ENCODE assay signal across 20 mouse cellular contexts in the genomic region with DNA sequence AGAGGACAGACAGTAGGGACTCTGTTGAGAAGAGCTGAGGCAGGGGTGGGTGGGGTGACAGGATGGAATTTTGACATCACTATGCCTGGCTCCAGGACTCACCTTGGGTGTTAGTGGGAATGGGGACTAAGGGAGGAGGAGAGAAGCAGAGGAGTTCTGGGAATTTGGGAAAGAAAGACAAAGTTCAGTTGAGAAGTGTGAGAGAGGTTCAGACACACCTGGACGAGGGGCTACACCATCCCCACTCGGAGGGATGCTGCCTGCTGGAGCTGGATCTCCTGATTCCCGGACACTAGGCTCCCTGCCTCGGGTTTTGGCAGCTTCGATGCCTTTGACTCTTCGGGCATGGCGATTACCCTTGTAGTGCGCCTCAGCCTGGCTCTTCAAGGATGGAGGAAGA. TPM values are rescaled to one million over a fixed set of nuclear protein-coding genes. Genes with fewer than 3 reads are reported as not detected.
A peak's percentile ranks its signal among the peaks of the same experiment; 100 is the strongest.
DNase-seq lines count a peak whose midpoint lies in the region; ATAC-seq and TF ChIP-seq lines count a peak whose summit lies in the region.
"Had no signal": no experiment of that assay in that cellular context is flagged by ENCODE, and none has a peak within 500 bp of the region (broad histone marks: within the 10 kb centered on the region; RNA-seq: fewer than 3 reads in every experiment).

No protein-coding gene starts in this region.

- H3K79me2 ChIP-seq in C2C12 (ENCODE audit: control insufficient read depth, insufficient read depth) = no peaks in the 10 kb centered on the region

- no peak overlapping the region for H3K9ac ChIP-seq in hindbrain, embryonic 11.5 days (ENCODE audit: low read depth, low read length)
- H3K9ac ChIP-seq in hindbrain, embryonic 16.5 days (ENCODE audit: low read depth, low read length) = no peak overlapping the region
- H3K9ac ChIP-seq: liver, embryonic 13.5 days; lung, embryonic 15.5 days; stomach, embryonic 15.5 days had no signal

- TF ChIP-seq POLR2A in embryonic fibroblast, embryonic 13.5 days (IDR thresholded peaks at IDR 0.05; ENCODE audit: low read depth, low read length) = no peak

- peak; percentile 94 for DNase-seq in heart, adult 11 months
- DNase-seq in heart, postnatal 4 days = no peak
- DNase-seq in hindbrain, embryonic 11.5 days (ENCODE audit: low spot score) = no peak
- DNase-seq in urinary bladder, postnatal 25 days (ENCODE audit: low spot score) = no peak
- no peak for DNase-seq in adrenal gland, adult 2 months
- DNase-seq: adrenal gland, postnatal 36 days; B cell, adult 2 months; cerebellum, postnatal 10 days; left cerebral cortex, postnatal 4 days; liver, embryonic 13.5 days; spleen, adult 18-20 months; thymus, postnatal 14 days had no signal

- no peak overlapping the region for H3K4me2 ChIP-seq in hindbrain, embryonic 11.5 days (replicated peaks; ENCODE audit: low read depth, low read length)
- no peak overlapping the region for H3K4me2 ChIP-seq in hindbrain, embryonic 16.5 days (ENCODE audit: low read length)
- H3K4me2 ChIP-seq: liver, embryonic 13.5 days; lung, embryonic 15.5 days; stomach, embryonic 15.5 days had no signal

- no peak overlapping the region for H3K4me3 ChIP-seq in hindbrain, embryonic 11.5 days (ENCODE audit: low read depth, low read length)
- no peak overlapping the region for H3K4me3 ChIP-seq in hindbrain, embryonic 16.5 days (ENCODE audit: low read length)
- no peak overlapping the region for H3K4me3 ChIP-seq in C2C12 (ENCODE audit: insufficient read depth, poor library complexity, severe bottlenecking)
- H3K4me3 ChIP-seq in embryonic fibroblast, embryonic 13.5 days (ENCODE audit: insufficient read depth, low read length) = no peak overlapping the region
- H3K4me3 ChIP-seq: layer of hippocampus, adult 2 months; liver, embryonic 13.5 days; lung, embryonic 15.5 days; stomach, embryonic 15.5 days had no signal

- 0 out of 2 replicates have a peak overlapping the region, but pooled peaks have one; percentile 10 for H3K27ac ChIP-seq in hindbrain, embryonic 11.5 days (ENCODE audit: low read depth, low read length)
- H3K27ac ChIP-seq in hindbrain, embryonic 16.5 days (ENCODE audit: low read depth, low read length) = no peak overlapping the region; the same call in 1 of the 2 replicates
- H3K27ac ChIP-seq in embryonic fibroblast, embryonic 13.5 days (ENCODE audit: insufficient read depth, low read length) = 0 out of 2 replicates have a peak overlapping the region, but pooled peaks have one; percentile 23
- H3K27ac ChIP-seq: layer of hippocampus, adult 2 months; liver, embryonic 13.5 days; lung, embryonic 15.5 days; stomach, embryonic 15.5 days had no signal

- 85% methylated on average over 8 of the region's 8 CpGs for WGBS in hindbrain, embryonic 11.5 days
- 88% methylated on average over 8 of the region's 8 CpGs for WGBS in hindbrain, embryonic 16.5 days

- H3K79me3 ChIP-seq in C2C12 (ENCODE audit: low read depth) = no peaks in the 10 kb centered on the region

- no peaks in the 10 kb centered on the region for H3K9me3 ChIP-seq in hindbrain, embryonic 11.5 days (ENCODE audit: control insufficient read depth, low read length)
- H3K9me3 ChIP-seq in hindbrain, embryonic 16.5 days (ENCODE audit: control insufficient read depth, low read length) = no peaks in the 10 kb centered on the region
- H3K9me3 ChIP-seq: liver, embryonic 13.5 days; lung, embryonic 15.5 days; stomach, embryonic 15.5 days had no signal

- H3K4me1 ChIP-seq in hindbrain, embryonic 11.5 days (replicated peaks; ENCODE audit: control insufficient read depth, insufficient read depth, low read length) = peaks cover 16% of the 10 kb centered on the region
- peaks cover 35% of the 10 kb centered on the region for H3K4me1 ChIP-seq in hindbrain, embryonic 16.5 days (ENCODE audit: control insufficient read depth, insufficient read depth, low read depth, low read length)
- peaks cover 15% of the 10 kb centered on the region; the same call in 1 of the 2 replicates for H3K4me1 ChIP-seq in embryonic fibroblast, embryonic 13.5 days (ENCODE audit: control insufficient read depth, insufficient read depth, low read length)

- no peak for ATAC-seq in hindbrain, embryonic 11.5 days (ENCODE audit: low FRiP score)
- ATAC-seq in hindbrain, embryonic 16.5 days = no peak
- ATAC-seq: forebrain, embryonic 14.5 days; midbrain, embryonic 16.5 days had no signal

- no peaks in the 10 kb centered on the region for H3K36me3 ChIP-seq in hindbrain, embryonic 11.5 days (ENCODE audit: control insufficient read depth, insufficient read depth, low read length)
- peaks cover 20% of the 10 kb centered on the region for H3K36me3 ChIP-seq in hindbrain, embryonic 16.5 days (ENCODE audit: control insufficient read depth, insufficient read depth, low read length)
- H3K36me3 ChIP-seq in C2C12 (ENCODE audit: control insufficient read depth, insufficient read depth) = peaks cover 3% of the 10 kb centered on the region

- TF ChIP-seq CTCF in C2C12 (IDR thresholded peaks at IDR 0.05; ENCODE audit: control insufficient read depth, insufficient read depth, insufficient read length) = no peak
- TF ChIP-seq CTCF in embryonic fibroblast, embryonic 13.5 days (IDR thresholded peaks at IDR 0.05; ENCODE audit: borderline replicate concordance, insufficient read depth, low read length) = no peak

- peak overlapping the region; percentile 3 for H3ac ChIP-seq in C2C12 (ENCODE audit: control insufficient read depth, insufficient read length, low read depth)

- no peaks in the 10 kb centered on the region for H3K27me3 ChIP-seq in hindbrain, embryonic 11.5 days (ENCODE audit: control insufficient read depth, insufficient read depth, low read length)
- H3K27me3 ChIP-seq in hindbrain, embryonic 16.5 days (replicated peaks; ENCODE audit: control insufficient read depth, insufficient read depth, low read length) = no peaks in the 10 kb centered on the region
- no peaks in the 10 kb centered on the region for H3K27me3 ChIP-seq in C2C12 (ENCODE audit: control insufficient read depth, insufficient read depth, insufficient read length)
- H3K27me3 ChIP-seq: lung, embryonic 15.5 days; stomach, embryonic 15.5 days had no signal

TF ChIP-seq in C2C12, 6 proteins besides CTCF, POLR2A, EP300 and RAD21:
- TF ChIP-seq CEBPB (IDR thresholded peaks at IDR 0.05; ENCODE audit: low read depth) = no peak
- TF ChIP-seq MAX (IDR thresholded peaks at IDR 0.05) = no peak
- TF ChIP-seq MYOD1 (IDR thresholded peaks at IDR 0.05; ENCODE audit: control insufficient read depth, insufficient read length, low read depth) = no peak
- TF ChIP-seq FOSL1 (IDR thresholded peaks at IDR 0.05; ENCODE audit: insufficient read depth, low read length, poor library complexity, severe bottlenecking) = no peak
- TF ChIP-seq USF1 (IDR thresholded peaks at IDR 0.05; ENCODE audit: low read depth) = no peak
- TF ChIP-seq MYOG (IDR thresholded peaks at IDR 0.05; ENCODE audit: control insufficient read depth, extremely low read depth, insufficient read length) = no peak

RNA-seq across cellular contexts. Expression of a gene that starts 7.3 kb away (rescaled TPM):
- total RNA-seq in heart, postnatal 4 days (2021) = not detected
- polyA plus RNA-seq in hindbrain, embryonic 11.5 days (2014; fragmentation: Nextera tagmentation; extraction: Ambion mirVana) = 0.11 and 0.34 TPM in 2 replicates
- polyA plus RNA-seq in hindbrain, embryonic 16.5 days (2015; fragmentation: Nextera tagmentation; extraction: Ambion mirVana) = 0.34 and 0.42 TPM in 2 replicates
- not detected for polyA plus RNA-seq in C2C12 (2012; fragmentation: generic; extraction: Trizol)
- 0.40 TPM in 1 of 2 replicates, not detected in the other for polyA plus RNA-seq in embryonic fibroblast, embryonic 13.5 days (2011; ENCODE audit: insufficient read length, low read depth, missing spikeins)
- not detected for total RNA-seq in adrenal gland, adult 2 months (2021)
- 0.09 and 0.15 TPM in 2 replicates for polyA plus RNA-seq in adrenal gland, adult 2 months (2012; rRNA removed)
- total RNA-seq: adrenal gland, postnatal 36 days had no signal

RNA-seq across cellular contexts. Expression of a gene that starts 22.2 kb away (rescaled TPM):
- 10 to 100 TPM; 21.9 to 22.0 TPM for total RNA-seq in heart, postnatal 4 days (2021)
- polyA plus RNA-seq in hindbrain, embryonic 11.5 days (2014; fragmentation: Nextera tagmentation; extraction: Ambion mirVana) = 19.7 and 22.2 TPM in 2 replicates
- 20.1 and 24.7 TPM in 2 replicates for polyA plus RNA-seq in hindbrain, embryonic 16.5 days (2015; fragmentation: Nextera tagmentation; extraction: Ambion mirVana)
- 21.2 TPM for polyA plus RNA-seq in C2C12 (2012; fragmentation: generic; extraction: Trizol)
- polyA plus RNA-seq in embryonic fibroblast, embryonic 13.5 days (2011; ENCODE audit: insufficient read length, low read depth, missing spikeins) = 25.0 and 27.6 TPM in 2 replicates
- 10 to 100 TPM; 10.1 to 18.3 TPM for total RNA-seq in adrenal gland, adult 2 months (2021)
- polyA plus RNA-seq in adrenal gland, adult 2 months (2012; rRNA removed) = 16.7 and 17.1 TPM in 2 replicates

RNA-seq across cellular contexts. Expression of a gene that starts 45.2 kb away (rescaled TPM):
- 10 to 100 TPM; 88.7 to 91.2 TPM for total RNA-seq in heart, postnatal 4 days (2021)
- 310 and 313 TPM in 2 replicates for polyA plus RNA-seq in hindbrain, embryonic 11.5 days (2014; fragmentation: Nextera tagmentation; extraction: Ambion mirVana)
- 207 and 209 TPM in 2 replicates for polyA plus RNA-seq in hindbrain, embryonic 16.5 days (2015; fragmentation: Nextera tagmentation; extraction: Ambion mirVana)
- 191 TPM for polyA plus RNA-seq in C2C12 (2012; fragmentation: generic; extraction: Trizol)
- 141 and 143 TPM in 2 replicates for polyA plus RNA-seq in embryonic fibroblast, embryonic 13.5 days (2011; ENCODE audit: insufficient read length, low read depth, missing spikeins)
- 100 to 1,000 TPM; 146 to 152 TPM for total RNA-seq in adrenal gland, adult 2 months (2021)
- polyA plus RNA-seq in adrenal gland, adult 2 months (2012; rRNA removed) = 51.3 and 59.7 TPM in 2 replicates

RNA-seq across cellular contexts. Expression of a gene that starts 48.8 kb away (rescaled TPM):
- total RNA-seq in heart, postnatal 4 days (2021) = 100 to 1,000 TPM; 120 to 121 TPM
- 16.4 and 20.0 TPM in 2 replicates for polyA plus RNA-seq in hindbrain, embryonic 11.5 days (2014; fragmentation: Nextera tagmentation; extraction: Ambion mirVana)
- 6.3 and 8.6 TPM in 2 replicates for polyA plus RNA-seq in hindbrain, embryonic 16.5 days (2015; fragmentation: Nextera tagmentation; extraction: Ambion mirVana)
- polyA plus RNA-seq in C2C12 (2012; fragmentation: generic; extraction: Trizol) = 104 TPM
- polyA plus RNA-seq in embryonic fibroblast, embryonic 13.5 days (2011; ENCODE audit: insufficient read length, low read depth, missing spikeins) = 161 and 346 TPM in 2 replicates
- total RNA-seq in adrenal gland, adult 2 months (2021) = 10 to 100 TPM; 28.4 to 36.0 TPM
- polyA plus RNA-seq in adrenal gland, adult 2 months (2012; rRNA removed) = 28.5 and 33.7 TPM in 2 replicates

RNA-seq across cellular contexts. Expression of a gene that starts 59.5 kb away (rescaled TPM):
- 1 to 10 TPM; 1.0 to 1.1 TPM for total RNA-seq in heart, postnatal 4 days (2021)
- polyA plus RNA-seq in hindbrain, embryonic 11.5 days (2014; fragmentation: Nextera tagmentation; extraction: Ambion mirVana) = 4.7 and 5.0 TPM in 2 replicates
- polyA plus RNA-seq in hindbrain, embryonic 16.5 days (2015; fragmentation: Nextera tagmentation; extraction: Ambion mirVana) = 0.65 and 0.69 TPM in 2 replicates
- 0.25 TPM for polyA plus RNA-seq in C2C12 (2012; fragmentation: generic; extraction: Trizol)
- polyA plus RNA-seq in embryonic fibroblast, embryonic 13.5 days (2011; ENCODE audit: insufficient read length, low read depth, missing spikeins) = not detected in 2 replicates
- total RNA-seq in adrenal gland, adult 2 months (2021) = under 1 TPM; 0.21 to 0.95 TPM
- polyA plus RNA-seq in adrenal gland, adult 2 months (2012; rRNA removed) = 0.38 and 0.83 TPM in 2 replicates
- total RNA-seq: layer of hippocampus, adult 2 months; left cerebral cortex, postnatal 4 days had no signal
